Mouse (Mus musculus) brain, embryonic 14.5 days (tissue): ENCODE measurements around the gene Tas2r135. TPM values are rescaled to one million over a fixed set of nuclear protein-coding genes. Genes with fewer than 3 reads are reported as not detected.

Experiments
- DNase-seq: peaks from one replicate; pipeline ENCODE4 v3.0.0-alpha.2; 2011; ENCODE audit warnings: low read depth
- CTCF ChIP-seq: fragments of 200-500 bp; IDR thresholded peaks from 2 replicates; pipeline ENCODE4 v1.5.1; 2012; ENCODE audit warnings: inconsistent platforms, mild to moderate bottlenecking, moderate library complexity, borderline replicate concordance; ENCODE audit not compliant: insufficient read depth, insufficient read length; ENCODE audit errors: extremely low read depth
- POLR2A ChIP-seq: fragments of 200-500 bp; IDR thresholded peaks from 2 replicates; pipeline ENCODE4 v1.6.1; 2012; ENCODE audit warnings: mild to moderate bottlenecking, inconsistent platforms, borderline replicate concordance; ENCODE audit not compliant: poor library complexity, insufficient read depth, insufficient read length, severe bottlenecking; ENCODE audit errors: extremely low read depth
- polyA plus RNA-seq: library from polyadenylated mRNA; depleted of rRNA; stranded (reverse); fragments of >200 nt; gene quantifications from 2 replicates; pipeline ENCODE4 v1.2.3, GENCODE M21; 2012

Tas2r135 gene
- polyA plus RNA-seq, 1 experiment: 0.07 TPM

DNA sequence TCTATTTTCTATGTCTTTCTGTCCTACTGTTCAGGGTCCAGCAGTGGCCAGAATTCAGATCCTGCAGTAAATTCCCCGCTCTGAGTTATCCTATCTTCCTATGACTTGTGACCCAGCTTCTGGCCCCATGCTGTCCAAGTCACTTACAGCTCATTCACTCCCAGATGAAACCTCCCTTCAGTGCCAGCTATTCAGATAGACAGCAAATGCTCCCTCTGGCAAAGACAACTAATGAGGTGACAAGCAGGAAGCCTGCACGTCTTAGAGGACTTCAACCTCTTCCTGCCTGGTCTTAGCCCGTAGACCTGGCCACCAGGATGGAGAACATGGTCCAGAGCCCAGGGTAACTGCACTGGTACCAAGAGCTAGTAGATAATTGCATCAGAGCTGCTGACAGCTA lies 42.3 kb upstream of the Tas2r135 start:
- no peak for DNase-seq
- TF ChIP-seq CTCF: no peak
- no peak for TF ChIP-seq POLR2A

DNA sequence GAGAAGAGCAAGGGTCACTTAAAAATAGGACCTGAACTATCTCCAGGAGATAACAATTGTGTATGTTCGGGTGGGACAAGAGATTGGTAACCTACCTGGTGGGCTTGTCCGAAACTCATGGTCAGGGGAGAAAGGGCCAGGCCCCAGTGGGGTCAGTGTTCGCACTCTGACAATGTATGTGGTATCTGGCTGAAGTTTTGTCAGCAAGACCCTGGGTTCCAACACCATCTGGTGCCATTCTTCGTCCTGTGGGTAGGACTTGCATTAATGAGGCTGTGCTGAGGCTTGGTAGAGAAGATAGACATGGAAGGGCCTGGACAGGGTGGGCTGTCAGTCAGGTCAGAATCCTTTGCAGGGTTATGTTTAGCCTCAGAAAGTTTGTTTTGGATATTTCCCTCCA lies 41.2 kb upstream of the Tas2r135 start:
- no peak for TF ChIP-seq POLR2A
- TF ChIP-seq CTCF: no peak
- DNase-seq: no peak

DNA sequence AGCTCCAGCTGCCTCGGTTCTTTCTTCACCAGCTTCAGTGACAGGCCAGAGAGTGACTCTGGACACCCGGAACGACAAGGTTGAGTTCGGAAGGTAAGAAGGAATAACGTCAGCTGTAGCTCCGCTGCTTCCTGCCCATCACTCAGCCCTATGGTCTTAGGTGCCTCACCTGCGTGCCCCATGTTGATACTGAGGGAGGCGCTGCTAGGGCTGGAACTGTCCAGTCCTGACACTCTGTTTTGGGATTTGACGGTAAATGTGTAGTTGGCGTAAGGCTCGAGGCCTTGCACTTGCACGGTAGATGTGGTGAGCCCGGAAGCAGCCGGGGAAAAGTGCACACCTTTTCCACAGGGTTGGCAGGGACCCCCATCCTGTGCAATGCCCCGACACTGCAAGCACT lies 40.6 kb upstream of the Tas2r135 start:
- no peak for DNase-seq
- TF ChIP-seq POLR2A: no peak

DNA sequence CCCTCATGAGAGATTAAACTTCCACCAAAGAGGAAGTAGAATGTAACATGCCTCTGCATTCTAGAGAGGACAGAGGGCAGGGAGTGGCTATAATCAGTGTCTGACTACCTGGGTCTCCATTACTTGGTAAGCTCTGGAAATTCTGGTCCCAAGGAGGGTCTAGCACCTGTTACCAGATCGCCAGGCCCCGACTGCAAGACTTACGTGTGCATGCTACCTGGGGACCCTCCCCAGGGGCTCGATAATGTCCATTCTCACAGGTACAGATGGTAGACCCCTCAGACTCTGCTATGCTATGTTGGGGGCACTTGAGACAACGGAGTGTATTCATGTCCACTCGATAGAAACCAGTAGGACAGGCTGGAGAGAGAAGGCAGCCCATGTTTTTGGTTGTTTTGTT lies 40.0 kb upstream of the Tas2r135 start:
- TF ChIP-seq POLR2A: no peak
- no peak for TF ChIP-seq CTCF
- DNase-seq: no peak

DNA sequence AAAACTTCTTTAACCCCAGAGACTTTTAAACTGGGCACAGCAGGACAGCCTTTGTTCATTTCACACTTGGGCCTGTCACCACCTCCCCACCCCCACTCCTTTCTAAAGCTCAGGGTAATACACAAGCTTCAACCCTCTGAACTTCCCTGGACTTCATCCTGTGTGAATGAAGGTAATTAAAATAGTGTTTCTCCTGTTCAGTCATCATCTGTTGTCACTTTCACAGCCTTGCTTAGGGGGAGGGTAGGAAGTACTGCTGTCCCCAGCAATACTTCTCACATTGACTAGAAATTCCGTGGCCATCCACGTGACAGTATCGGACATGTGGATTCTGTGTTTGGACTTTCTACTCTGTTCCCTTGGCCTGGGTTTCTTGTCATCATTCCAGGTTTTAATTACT lies 35.4 kb upstream of the Tas2r135 start:
- DNase-seq: peak; percentile 57
- no peak for TF ChIP-seq POLR2A
- no peak for TF ChIP-seq CTCF

DNA sequence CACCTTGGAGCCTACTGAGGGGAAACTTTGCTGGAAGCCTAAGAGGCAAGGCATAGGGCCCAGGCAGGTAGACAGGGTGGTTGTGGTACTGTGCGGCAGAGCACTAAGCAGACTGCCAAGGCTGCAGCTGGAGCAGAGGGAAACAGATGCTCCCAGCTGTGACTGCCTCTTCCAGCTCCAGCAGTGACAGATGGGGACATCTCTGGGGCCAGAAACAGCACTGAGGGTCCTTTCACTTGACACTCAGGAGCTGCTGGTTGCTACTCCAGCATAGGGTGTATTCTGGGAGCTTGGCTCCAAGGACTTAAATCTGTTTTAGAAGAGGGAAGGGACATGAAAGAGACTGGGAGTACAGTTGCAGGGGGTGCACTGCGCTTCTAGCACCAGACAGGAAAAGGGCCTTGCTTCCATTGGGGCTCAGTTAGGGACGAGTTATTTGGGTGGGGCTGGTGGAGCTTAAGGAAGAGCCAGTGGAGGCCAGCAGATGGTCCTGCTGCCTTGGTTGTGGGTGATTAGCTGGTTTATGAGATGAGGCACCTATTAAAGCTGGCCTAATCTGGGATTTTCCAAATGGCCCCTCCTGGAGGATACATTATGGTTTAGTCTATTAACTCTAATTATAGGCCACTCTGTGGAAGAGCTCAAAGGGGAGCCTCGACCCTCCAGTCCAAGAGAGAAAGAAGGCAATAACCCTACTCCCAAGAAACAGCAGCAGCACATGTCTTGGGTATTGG lies 34.4 kb upstream of the Tas2r135 start:
- TF ChIP-seq POLR2A: no peak
- no peak for TF ChIP-seq CTCF
- no peak for DNase-seq

DNA sequence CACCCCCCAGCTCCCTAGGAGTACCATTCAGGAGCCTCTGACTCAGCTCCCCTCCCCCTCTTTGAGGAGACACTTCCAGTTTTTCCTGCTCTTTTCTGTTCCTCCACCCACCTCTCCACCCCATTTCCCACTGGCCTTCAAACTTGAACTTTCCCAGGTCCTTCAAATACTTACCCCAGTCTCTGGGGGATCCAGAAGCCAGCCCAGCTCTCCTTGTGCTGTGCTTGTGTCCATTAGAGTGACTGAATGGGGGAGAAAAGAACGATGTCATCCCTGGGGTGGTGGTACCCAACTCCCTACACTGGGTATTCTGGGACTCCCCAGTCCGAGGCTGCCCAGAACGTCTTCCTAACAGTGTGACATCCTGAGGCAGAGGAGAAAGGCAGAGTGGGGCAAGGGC lies 33.2 kb upstream of the Tas2r135 start:
- no peak for DNase-seq
- TF ChIP-seq CTCF (no peak), POLR2A (no peak)

DNA sequence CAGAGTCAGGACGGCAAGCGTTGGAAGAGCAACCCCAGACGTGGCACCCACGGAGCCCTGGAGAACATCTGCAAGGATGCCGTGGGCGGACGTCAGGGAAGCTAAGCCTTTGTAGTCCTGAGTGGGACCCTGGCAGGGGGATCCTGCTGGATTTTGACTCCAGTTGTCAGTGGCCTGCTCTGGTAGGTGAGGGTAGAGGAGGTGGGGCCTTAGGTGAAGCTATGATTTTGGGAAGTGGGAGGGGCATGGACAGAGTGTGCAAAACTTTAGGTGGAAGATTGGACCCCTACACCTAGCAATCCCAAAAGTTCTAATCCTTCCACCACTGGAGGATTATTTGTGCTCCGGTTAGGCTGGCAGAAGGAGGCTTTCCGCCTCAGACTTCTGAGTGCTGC lies 32.8 kb upstream of the Tas2r135 start:
- DNase-seq: no peak
- TF ChIP-seq CTCF (no peak), POLR2A (no peak)

DNA sequence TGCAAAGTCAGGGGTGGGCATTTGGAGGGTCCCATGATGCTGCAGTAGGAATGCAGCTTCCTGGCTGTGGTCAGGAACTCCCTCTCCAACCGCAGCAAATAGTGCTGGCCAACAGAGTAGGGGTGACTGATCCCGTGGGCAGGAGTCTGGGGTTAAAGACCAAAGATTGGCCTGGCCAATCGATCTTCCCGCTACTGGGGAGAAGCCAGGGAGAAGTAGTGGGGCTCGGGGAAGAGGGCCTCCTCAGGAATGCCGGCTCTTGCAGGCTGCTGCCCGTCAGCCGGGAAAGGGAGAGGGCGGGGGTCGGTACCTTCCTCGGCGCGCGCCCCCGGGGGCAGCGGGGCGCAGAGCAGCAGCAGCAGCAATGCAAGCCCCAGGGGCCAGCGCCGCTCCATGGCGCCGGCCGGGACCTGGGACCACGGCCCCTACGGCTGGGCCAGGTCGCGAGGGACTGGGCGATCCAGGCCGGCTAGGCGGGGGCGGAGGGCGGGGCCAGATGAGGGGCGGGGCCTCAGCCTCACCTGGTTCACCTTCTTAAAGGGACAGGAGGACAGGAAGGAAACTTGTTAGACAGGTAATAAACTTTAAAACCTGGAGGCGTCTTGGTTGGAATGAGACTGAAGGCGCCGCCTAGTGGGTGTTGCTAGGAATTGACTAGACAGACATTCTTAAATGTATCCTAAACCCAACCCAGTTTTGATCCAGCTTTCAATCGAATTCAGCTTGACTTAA lies 32.3 kb upstream of the Tas2r135 start, which contains the start of gene Epha1:
Gene Epha1 (minus strand): TSS at position 453 of the 732 bp plus-strand sequence.
- peak; percentile 83 for DNase-seq
- TF ChIP-seq POLR2A: no peak
- peak; percentile 61; the same call in 1 of the 2 replicates for TF ChIP-seq CTCF

DNA sequence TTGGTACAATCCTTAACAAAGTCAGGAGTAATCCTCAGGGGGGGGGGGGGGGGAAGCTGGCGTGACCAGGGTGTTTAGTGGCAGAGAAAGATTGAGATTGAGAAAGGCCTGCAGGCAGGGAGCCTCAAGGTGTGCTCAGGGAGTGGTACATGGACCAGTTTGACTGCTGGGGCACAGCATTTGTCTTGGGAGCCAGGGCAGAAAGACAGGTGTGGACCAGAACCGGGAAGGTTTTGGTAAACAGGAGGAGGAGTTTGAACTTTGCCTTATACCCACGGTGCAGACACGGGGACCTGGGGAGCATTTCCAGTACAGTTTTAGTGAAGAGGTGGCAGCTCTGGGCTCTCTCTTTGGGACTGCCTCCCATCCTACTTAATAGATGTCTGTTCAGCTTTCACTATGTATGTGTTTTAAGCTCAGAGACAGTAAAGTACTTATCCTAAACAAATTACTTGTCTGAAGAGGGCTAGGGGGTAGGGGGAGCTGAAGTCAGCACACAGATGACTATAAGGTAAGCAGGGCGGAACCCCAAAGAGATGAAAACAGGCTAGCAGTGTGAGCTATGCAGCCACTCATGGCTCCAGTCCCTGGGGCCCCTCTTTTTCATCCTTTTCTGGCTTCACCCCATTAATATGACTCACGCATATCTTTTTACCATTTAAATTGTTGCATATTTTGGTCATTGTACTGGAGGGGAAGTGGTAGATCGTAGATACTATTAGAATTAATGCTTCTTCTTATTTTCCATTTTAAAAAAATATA lies 31.4 kb upstream of the Tas2r135 start:
- DNase-seq: no peak
- TF ChIP-seq CTCF (no peak), POLR2A (no peak)

DNA sequence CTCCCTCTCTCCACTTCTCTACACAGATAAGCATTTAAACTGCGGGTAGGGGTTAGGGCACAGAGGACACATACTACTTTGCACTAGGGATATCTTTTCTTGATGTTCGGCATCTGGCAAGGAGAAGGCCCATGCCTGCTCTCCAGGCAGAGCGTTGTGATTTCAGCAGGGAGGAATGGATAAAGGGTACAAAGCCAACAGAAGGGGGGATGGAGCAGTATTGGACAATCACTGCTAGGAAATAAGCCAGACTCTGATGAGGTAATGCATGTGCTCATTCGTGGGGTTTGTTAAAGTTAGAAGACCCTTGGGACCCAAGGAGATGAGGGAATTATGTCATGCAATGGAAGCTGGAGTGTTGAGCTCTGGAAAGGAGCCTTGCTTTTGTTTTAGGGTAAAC lies 30.5 kb upstream of the Tas2r135 start:
- TF ChIP-seq POLR2A: no peak
- TF ChIP-seq CTCF: no peak
- no peak for DNase-seq
